Mouse (Mus musculus) spleen, embryonic (tissue): ENCODE measurements at regions not wholly inside any gene's neighbourhood (a gene's known extent, or its start where the extent isn't known, plus 50 kb on each side); places are given as distances from the start of the nearest gene placed in this dataset.

Source experiments
- CTCF ChIA-PET: fragments of 350-600 bp; sonication (Branson Sonifier 250); formaldehyde crosslinking; loops from one replicate; lab custom pipeline; 2022; lab: Charles Lee

- CTCF ChIA-PET: no interaction called here
These were observed 445.4 kb upstream of the Mki67 start for GRCm38 (mm10) chr7:136161526-136161925.

DNA sequence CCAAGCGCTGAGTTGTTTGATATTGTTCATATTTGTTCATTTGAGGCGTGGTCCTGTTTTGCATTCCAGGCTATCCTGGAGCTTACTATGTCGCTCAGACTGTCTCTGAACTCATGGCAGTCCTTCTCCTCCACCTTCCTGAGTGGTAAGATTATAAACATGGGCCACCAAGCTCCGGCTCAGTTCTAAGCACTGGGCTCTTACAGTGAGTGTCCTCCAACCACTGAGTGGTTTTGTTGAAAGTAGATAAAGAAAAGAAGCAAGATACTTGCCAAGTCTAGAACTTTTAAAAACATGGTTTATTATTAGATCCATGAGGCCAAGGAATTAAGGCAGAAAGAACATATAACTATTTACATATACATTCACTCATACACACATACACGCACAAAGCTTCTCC, 448.7 kb upstream of the Mki67 start:
- CTCF ChIA-PET: no interaction called here

DNA sequence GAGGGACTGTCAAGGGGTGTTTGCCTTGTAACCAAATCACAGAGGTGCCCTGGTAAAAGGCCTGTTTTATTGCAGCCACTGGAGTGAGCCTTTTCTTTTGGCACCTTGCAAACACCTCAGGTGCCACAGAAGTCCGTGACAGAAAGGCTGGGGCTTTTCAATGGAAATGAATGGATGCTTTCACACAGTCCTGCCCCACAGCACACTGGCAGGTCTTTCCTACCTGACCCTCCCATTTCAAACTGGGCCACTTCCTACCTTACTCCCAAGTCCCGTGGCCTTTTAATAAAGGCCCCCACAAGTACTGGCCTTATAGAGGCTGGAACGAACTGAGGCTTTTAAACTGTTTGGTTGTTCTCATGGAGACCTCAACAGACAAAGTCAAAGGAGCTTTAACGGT, 453.1 kb upstream of the Mki67 start:
- CTCF ChIA-PET: no interaction called here

DNA sequence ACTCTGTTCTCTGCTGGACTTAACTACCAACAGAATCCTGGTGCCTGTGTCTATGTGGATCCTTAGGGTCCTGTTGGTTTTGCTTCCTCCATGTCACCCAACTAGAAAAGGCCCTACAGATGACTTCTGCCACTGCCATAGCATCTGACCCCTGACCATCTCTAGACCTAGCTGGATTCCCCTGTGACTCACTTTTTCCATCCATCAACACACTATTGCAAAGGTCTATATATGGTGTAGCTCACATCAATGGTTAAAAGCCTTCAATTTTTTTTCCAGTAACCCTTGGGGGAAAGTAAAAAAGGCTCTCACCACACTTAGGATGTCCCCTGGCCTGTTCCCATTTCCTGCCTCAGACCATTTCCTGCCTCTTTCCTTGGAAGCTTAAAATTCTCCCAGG, 460.2 kb upstream of the Mki67 start:
- CTCF ChIA-PET: no interaction called here

DNA sequence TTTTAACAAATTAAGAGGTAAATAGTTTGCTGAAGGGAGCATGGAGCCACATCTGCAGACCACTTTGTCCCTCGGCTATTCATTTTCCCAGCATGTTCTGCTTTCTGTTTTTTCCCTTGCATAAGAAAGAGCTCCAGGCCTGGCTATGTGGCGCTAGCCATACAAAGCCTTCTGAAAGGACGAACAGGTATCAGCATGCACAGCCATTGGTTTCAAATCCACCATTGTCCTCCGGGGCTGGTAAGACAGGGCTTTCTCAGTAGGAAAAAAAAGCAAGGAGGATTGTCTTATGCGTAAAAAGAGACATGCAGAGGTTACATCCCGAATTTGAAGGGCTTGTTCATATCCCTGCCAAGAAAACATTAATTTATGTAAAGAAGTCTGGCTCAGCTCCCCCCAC, 464.8 kb upstream of the Mki67 start:
- CTCF ChIA-PET: no interaction called here

- CTCF ChIA-PET: no interaction called here
These were observed 465.9 kb upstream of the Mki67 start for GRCm38 (mm10) chr7:136182101-136182500.

GRCm38 (mm10) chr7:136196424-136197160, 480.4 kb upstream of the Mki67 start:
- CTCF ChIA-PET: no interaction called here

DNA sequence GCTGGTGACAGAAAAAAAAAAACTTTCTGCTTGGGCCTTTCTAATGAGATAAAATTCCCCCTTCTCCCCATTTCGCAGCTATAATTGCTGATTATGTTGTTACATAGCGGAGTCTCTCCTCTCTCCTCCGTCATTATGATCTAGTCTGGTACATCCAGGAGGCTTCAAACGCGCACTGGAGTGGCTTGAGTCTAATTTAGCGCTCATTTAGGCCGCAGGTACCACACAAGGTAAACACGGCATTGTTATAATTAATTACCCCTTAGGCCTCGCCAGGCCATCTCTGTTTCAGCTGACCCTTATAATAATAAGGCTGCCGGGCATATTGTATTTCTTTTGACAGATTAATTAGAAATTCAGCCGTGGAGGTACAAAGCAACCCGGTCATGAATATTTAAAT, 492.7 kb upstream of the Mki67 start:
- CTCF ChIA-PET: no interaction called here

DNA sequence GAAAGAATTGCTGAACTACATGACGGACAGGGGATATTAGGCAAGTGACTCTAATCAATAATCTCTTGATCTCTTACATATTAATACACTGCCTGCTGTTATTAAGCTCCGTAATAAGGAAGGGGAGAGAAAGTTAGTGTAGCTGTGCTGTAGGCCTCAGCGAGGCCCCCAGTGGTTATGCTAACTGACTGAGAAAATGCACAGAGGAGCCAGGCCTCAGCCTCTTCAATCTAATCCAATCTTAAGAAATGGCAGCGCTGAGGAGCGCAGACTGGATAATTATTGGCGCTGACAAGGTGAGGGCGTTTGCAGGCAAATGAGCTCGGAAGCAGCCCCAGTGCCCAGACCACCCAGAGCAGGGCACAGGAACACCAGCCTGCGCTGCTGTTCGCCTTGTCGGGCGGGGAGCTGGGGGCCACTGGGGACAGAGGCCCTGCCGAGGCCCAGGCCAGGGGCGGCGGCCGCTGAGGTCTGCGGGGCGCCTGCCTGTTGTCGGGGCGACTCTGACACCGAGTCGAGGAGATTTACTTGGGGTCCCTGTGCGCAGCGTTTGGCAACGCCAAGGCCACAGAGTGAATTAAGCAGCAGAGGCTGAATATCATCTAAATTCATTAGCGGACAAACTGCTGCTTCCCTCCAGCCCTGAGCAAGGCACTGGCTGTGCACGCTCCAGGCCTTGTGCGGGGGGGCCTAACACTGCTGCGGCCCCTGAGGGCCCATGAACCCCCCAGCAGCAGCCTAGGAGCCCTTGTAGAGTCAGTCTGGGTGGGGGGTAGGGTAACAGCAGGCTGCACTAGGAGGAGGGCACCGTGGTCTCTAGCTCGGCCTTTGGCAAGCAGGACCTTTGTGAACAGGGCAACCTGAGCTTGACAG, 493.4 kb upstream of the Mki67 start:
- CTCF ChIA-PET: no interaction called here

GRCm38 (mm10) chr7:136212492-136212891, 496.3 kb upstream of the Mki67 start:
- CTCF ChIA-PET: no interaction called here

DNA sequence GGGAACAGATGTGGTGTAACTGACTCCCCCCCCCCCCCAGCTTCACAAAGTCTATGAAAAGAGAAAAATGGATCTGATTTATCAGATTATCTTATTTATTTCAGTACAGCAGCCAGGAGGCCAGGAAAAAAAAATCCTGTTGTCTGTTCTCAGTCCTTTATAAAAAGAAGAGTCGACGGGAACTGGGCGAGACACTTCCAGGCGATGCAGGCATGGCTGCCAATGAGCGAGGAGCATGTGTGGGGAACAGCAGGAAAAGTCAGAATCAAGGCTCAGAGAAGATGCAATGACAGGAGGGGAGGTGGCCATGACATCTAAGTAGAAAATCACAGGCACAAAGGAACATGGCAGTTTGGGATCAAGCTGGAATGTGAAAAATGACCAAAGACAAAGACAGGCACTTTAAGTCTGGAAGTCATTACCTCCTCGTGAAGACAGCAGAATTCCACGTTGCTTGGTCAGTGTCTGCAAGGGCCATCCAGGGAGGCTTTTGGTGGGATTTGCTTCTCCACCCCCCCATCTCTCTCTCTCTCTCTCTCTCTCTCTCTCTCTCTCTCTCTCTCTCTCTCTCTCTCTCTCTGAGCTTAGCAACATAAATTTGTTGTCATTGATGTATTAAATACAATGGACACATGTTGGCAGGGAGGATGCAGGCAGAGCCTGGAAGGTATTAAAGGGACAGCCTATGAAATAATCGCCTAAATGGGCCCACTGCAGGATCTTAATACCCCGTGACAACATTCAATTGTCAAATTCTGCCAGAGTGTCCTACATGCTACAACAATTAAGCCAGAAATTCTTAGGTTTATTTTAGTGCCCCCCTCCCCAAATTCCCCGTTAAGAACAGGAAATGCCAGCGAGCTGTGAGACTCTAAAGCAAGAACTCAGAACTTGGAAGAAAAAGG, 497.1 kb upstream of the Mki67 start:
- CTCF ChIA-PET: no interaction called here

DNA sequence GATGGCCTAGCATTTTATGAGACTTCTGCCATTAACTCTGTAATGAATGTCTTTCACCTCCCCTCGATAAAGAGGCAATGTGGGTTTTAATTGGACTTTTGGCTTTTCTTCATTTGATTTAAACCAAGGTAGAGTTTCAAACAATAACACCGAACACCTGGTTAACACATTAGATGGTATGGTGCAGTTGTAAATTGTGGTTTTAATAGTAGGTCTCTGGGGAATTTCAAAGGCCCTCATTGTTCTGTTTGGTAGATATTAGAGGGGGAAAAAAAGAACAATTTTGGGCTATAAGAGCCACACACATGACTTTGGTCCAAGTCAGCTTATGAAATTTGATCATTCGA, 497.8 kb upstream of the Mki67 start:
- CTCF ChIA-PET: no interaction called here

- CTCF ChIA-PET: no interaction called here
These were observed 498.3 kb upstream of the Mki67 start for GRCm38 (mm10) chr7:136214415-136214814.

DNA sequence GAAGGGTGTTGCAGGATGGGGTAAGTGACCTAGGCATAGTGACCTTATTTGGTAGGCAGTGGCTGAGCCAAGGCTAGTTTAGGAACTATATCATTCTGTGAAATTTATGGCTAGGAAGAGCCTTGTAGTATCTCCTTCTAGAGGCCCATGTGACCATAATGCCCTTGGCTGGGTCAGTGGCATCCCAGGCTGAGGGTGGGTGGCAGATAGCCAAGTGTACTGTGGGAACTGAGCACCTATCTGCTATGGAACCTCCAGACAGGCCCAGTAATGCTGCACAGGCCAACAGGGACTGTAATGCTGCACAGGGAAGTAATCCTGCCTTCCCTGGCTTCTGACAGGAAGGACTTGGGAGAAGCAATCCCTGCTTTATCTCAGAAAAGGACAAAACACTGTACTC, 500.6 kb upstream of the Mki67 start:
- CTCF ChIA-PET: no interaction called here

DNA sequence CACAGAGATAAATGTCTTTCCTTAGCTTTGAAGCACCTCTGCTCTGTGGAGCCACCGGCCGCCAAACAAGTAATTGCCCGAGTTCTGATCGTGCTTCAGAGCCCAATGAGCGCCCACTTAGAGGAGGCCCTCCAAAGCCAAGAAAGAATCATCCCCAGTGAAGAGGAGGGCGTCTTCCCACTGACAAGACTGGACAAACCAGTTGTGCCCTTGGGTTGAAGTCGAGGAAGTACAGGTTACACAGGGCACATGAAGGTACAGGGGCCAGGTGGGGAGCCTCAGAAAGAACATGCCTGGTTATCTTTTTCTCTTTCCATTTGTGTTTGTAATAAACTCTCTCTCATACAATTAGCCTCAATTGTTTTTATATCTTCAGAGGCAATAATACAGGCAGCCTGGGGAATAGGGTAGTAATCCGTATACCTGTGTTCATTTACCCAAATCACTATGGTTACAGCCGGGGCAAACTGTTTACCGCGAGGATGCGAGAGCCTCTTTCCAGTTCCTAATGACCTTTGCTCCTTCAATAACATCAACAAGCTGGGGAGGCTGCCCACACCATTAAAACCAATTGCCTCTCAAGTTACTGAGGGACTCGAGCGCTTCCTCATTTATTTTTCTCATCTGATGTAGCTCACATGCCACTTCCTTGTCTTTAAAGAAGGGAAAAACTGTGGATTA, 503.5 kb upstream of the Mki67 start:
- CTCF ChIA-PET: interaction anchor here (0.6 kb wide), 1 partner anchor 739 kb away, joined by 3 read pairs; no protein-coding TSS in a partner anchor

- CTCF ChIA-PET: interaction anchor here (0.6 kb wide), 1 partner anchor 739 kb away, joined by 3 read pairs; no protein-coding TSS in a partner anchor
These were observed 504.3 kb upstream of the Mki67 start for GRCm38 (mm10) chr7:136220245-136221167.

DNA sequence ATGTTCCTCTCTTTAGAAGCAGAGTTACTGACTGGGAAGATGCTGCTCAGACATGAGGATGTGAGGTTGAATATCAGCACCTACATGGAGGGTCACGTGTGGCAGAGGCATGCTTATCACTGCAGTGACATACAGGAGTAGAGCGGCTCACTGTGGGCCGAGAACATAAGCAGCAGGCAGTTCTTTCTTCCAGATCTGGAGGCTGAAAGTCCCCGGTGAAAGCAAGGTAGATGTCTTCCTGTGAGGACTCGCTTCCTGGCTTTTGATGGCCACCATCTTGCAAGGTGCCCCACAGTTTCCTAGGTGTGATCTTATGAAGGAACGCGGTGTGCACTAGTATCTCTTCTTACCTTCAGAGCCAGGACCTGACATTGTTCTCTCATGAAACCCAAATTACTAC, 505.5 kb upstream of the Mki67 start:
- CTCF ChIA-PET: no interaction called here

DNA sequence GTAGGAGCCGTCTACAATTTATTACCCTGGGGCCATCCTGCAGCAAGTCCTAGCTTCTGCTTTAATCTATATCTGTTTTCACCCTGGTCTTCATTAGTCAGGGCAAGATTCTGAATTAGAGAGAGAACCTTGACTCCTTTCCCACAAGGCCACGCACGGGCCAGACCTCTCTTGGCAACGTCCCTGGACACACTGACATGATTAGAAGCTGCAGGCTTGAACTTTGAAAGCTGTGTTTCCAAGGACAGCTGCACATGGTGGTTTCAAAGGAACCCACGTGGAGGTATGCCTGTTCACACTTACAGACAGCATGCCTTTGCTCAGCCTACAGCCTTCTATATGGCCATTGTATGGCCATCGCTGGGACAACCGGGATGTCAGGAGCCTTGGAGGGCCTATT, 509.9 kb upstream of the Mki67 start:
- CTCF ChIA-PET: no interaction called here

- CTCF ChIA-PET: no interaction called here
These were observed 512.2 kb upstream of the Mki67 start for GRCm38 (mm10) chr7:136228331-136228730.

DNA sequence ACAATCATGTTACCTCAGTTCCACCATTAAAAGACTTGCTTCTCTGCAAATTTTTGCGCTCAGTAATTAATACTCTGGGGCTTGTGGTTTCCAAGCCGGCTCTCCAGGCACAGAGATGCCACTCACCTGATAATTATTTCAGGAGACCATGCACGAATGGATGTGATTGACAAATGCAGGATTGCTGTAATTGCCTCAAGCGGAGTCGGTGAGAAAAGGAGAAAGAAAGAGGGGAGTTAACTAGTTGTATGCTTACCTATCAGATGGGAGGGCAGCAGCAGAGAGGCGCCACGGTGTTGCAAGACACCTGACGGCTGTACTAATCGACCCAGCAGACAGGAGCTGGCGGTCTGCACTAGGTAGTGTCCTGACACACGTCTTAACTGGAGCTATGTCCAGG, 513.4 kb upstream of the Mki67 start:
- CTCF ChIA-PET: no interaction called here
